In the genomic region with DNA sequence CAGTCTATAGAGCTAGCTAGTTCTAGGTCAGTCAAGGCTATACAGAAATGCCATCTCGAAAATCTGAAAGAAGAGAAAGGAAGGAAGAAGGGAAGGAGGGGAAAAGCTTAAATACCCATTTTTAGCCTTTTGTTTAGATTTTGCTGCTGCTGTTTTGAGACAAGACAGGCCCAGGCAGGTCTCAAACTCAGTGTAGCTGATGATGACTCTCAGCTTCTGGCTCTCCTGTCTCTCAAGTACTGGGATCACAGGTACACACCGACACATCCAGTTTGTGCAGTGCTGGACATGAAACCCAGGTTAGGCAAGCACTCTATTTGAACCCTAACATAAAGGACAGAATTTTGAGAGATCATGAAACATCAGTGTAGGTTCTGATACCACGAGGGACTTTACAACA, we compare ENCODE assay signal across 18 mouse cellular contexts. TPM values are rescaled to one million over a fixed set of nuclear protein-coding genes. Genes with fewer than 3 reads are reported as not detected.
DNase-seq lines count a peak whose midpoint lies in the region; ATAC-seq and TF ChIP-seq lines count a peak whose summit lies in the region.
"Had no signal": no experiment of that assay in that cellular context is flagged by ENCODE, and none has a peak within 500 bp of the region (broad histone marks: within the 10 kb centered on the region; RNA-seq: fewer than 3 reads in every experiment).

No protein-coding gene starts in this region.

- no peaks in the 10 kb centered on the region for H3K27me3 ChIP-seq in hindbrain, embryonic 15.5 days
- H3K27me3 ChIP-seq in hindbrain, embryonic 11.5 days (ENCODE audit: control insufficient read depth, insufficient read depth, low read length) = no peaks in the 10 kb centered on the region
- no peaks in the 10 kb centered on the region for H3K27me3 ChIP-seq in midbrain, embryonic 16.5 days (ENCODE audit: control insufficient read depth, insufficient read depth, low read depth, low read length)
- peaks cover 4% of the 10 kb centered on the region; the same call in 1 of the 2 replicates for H3K27me3 ChIP-seq in midbrain, embryonic 13.5 days
- no peaks in the 10 kb centered on the region for H3K27me3 ChIP-seq in stomach, embryonic 16.5 days (ENCODE audit: control insufficient read depth, insufficient read depth, low read length)
- H3K27me3 ChIP-seq: limb, embryonic 15.5 days had no signal

- no peak for ATAC-seq in hindbrain, embryonic 15.5 days (ENCODE audit: low FRiP score, low read depth)
- ATAC-seq in hindbrain, embryonic 11.5 days (ENCODE audit: low FRiP score) = no peak
- no peak for ATAC-seq in midbrain, embryonic 16.5 days
- ATAC-seq in midbrain, embryonic 13.5 days = no peak
- no peak for ATAC-seq in stomach, embryonic 16.5 days (ENCODE audit: insufficient read depth, low FRiP score)

- WGBS in hindbrain, embryonic 15.5 days = 89% methylated on average over 3 of the region's 3 CpGs
- 75% methylated on average over 3 of the region's 3 CpGs for WGBS in hindbrain, embryonic 11.5 days
- 74% methylated on average over 3 of the region's 3 CpGs for WGBS in midbrain, embryonic 16.5 days
- 83% methylated on average over 3 of the region's 3 CpGs for WGBS in midbrain, embryonic 13.5 days
- WGBS in stomach, embryonic 16.5 days = 55% methylated on average over 3 of the region's 3 CpGs

- H3K27ac ChIP-seq in gastrocnemius, adult 2 months = peak overlapping the region; percentile 94
- H3K27ac ChIP-seq in hindbrain, embryonic 15.5 days (replicated peaks) = no peak overlapping the region
- H3K27ac ChIP-seq in hindbrain, embryonic 11.5 days (ENCODE audit: low read depth, low read length) = no peak overlapping the region
- H3K27ac ChIP-seq in midbrain, embryonic 16.5 days (ENCODE audit: low read length) = no peak overlapping the region
- no peak overlapping the region for H3K27ac ChIP-seq in midbrain, embryonic 13.5 days
- H3K27ac ChIP-seq in stomach, embryonic 16.5 days (ENCODE audit: low read length) = no peak overlapping the region
- H3K27ac ChIP-seq: heart, embryonic 15.5 days; limb, embryonic 15.5 days; liver, embryonic 14.5 days had no signal

- DNase-seq in gastrocnemius, adult 2 months = no peak
- DNase-seq in gastrocnemius, postnatal 25 days = no peak
- DNase-seq in hindbrain, embryonic 11.5 days (ENCODE audit: low spot score) = no peak
- no peak for DNase-seq in lung, postnatal 36 days
- DNase-seq: kidney, adult 8-10 months; kidney, postnatal 10 days; layer of hippocampus, postnatal 36 days; lung, embryonic 14.5 days; thymus, adult 2 months; thymus, postnatal 4 days had no signal

- H3K4me1 ChIP-seq in hindbrain, embryonic 15.5 days (replicated peaks) = peaks cover 17% of the 10 kb centered on the region
- no peaks in the 10 kb centered on the region for H3K4me1 ChIP-seq in hindbrain, embryonic 11.5 days (replicated peaks; ENCODE audit: control insufficient read depth, insufficient read depth, low read length)
- H3K4me1 ChIP-seq in midbrain, embryonic 16.5 days (ENCODE audit: control insufficient read depth, insufficient read depth, low read length) = peaks cover 11% of the 10 kb centered on the region
- H3K4me1 ChIP-seq in midbrain, embryonic 13.5 days (replicated peaks) = peaks cover 12% of the 10 kb centered on the region
- H3K4me1 ChIP-seq in stomach, embryonic 16.5 days (ENCODE audit: control insufficient read depth, insufficient read depth, low read length) = 0 out of 2 replicates have a peak, but pooled peaks cover 8% of the 10 kb centered on the region

- no peaks in the 10 kb centered on the region for H3K36me3 ChIP-seq in hindbrain, embryonic 15.5 days
- no peaks in the 10 kb centered on the region for H3K36me3 ChIP-seq in hindbrain, embryonic 11.5 days (ENCODE audit: control insufficient read depth, insufficient read depth, low read length)
- no peaks in the 10 kb centered on the region for H3K36me3 ChIP-seq in midbrain, embryonic 16.5 days (ENCODE audit: control insufficient read depth, insufficient read depth, low read length)
- no peaks in the 10 kb centered on the region for H3K36me3 ChIP-seq in midbrain, embryonic 13.5 days
- H3K36me3 ChIP-seq in stomach, embryonic 16.5 days (ENCODE audit: control insufficient read depth, insufficient read depth, low read length) = no peaks in the 10 kb centered on the region
- H3K36me3 ChIP-seq: heart, embryonic 15.5 days; limb, embryonic 15.5 days had no signal

- no peaks in the 10 kb centered on the region for H3K9me3 ChIP-seq in hindbrain, embryonic 15.5 days
- no peaks in the 10 kb centered on the region for H3K9me3 ChIP-seq in hindbrain, embryonic 11.5 days (ENCODE audit: control insufficient read depth, low read length)
- H3K9me3 ChIP-seq in midbrain, embryonic 16.5 days (replicated peaks; ENCODE audit: control insufficient read depth, low read length, poor library complexity, severe bottlenecking) = no peaks in the 10 kb centered on the region
- no peaks in the 10 kb centered on the region for H3K9me3 ChIP-seq in midbrain, embryonic 13.5 days
- no peaks in the 10 kb centered on the region for H3K9me3 ChIP-seq in stomach, embryonic 16.5 days (replicated peaks; ENCODE audit: control insufficient read depth, low read length)
- H3K9me3 ChIP-seq: heart, embryonic 15.5 days; limb, embryonic 15.5 days; megakaryocyte, embryonic 14.5 days had no signal

- H3K9ac ChIP-seq in hindbrain, embryonic 15.5 days = 0 out of 2 replicates have a peak overlapping the region, but pooled peaks have one; percentile 0
- no peak overlapping the region for H3K9ac ChIP-seq in hindbrain, embryonic 11.5 days (ENCODE audit: low read depth, low read length)
- 0 out of 2 replicates have a peak overlapping the region, but pooled peaks have one; percentile 10 for H3K9ac ChIP-seq in midbrain, embryonic 16.5 days (ENCODE audit: low read depth, low read length)
- no peak overlapping the region for H3K9ac ChIP-seq in midbrain, embryonic 13.5 days (replicated peaks)
- H3K9ac ChIP-seq in stomach, embryonic 16.5 days (ENCODE audit: low read length) = no peak overlapping the region
- H3K9ac ChIP-seq: limb, embryonic 15.5 days; liver, embryonic 14.5 days had no signal

- peak overlapping the region; percentile 95 for H3K4me3 ChIP-seq in gastrocnemius, adult 2 months
- H3K4me3 ChIP-seq in hindbrain, embryonic 15.5 days = no peak overlapping the region
- no peak overlapping the region for H3K4me3 ChIP-seq in hindbrain, embryonic 11.5 days (ENCODE audit: low read depth, low read length)
- no peak overlapping the region for H3K4me3 ChIP-seq in midbrain, embryonic 16.5 days (ENCODE audit: low read depth, low read length)
- no peak overlapping the region for H3K4me3 ChIP-seq in midbrain, embryonic 13.5 days (replicated peaks)
- H3K4me3 ChIP-seq in stomach, embryonic 16.5 days (replicated peaks; ENCODE audit: low read length) = no peak overlapping the region

- H3K4me2 ChIP-seq in hindbrain, embryonic 15.5 days = no peak overlapping the region; the same call in 1 of the 2 replicates
- no peak overlapping the region for H3K4me2 ChIP-seq in hindbrain, embryonic 11.5 days (replicated peaks; ENCODE audit: low read depth, low read length)
- H3K4me2 ChIP-seq in midbrain, embryonic 16.5 days (ENCODE audit: low read length) = no peak overlapping the region
- H3K4me2 ChIP-seq in midbrain, embryonic 13.5 days (replicated peaks) = no peak overlapping the region
- H3K4me2 ChIP-seq in stomach, embryonic 16.5 days (ENCODE audit: low read depth, low read length) = peak overlapping the region; percentile 5; the same call in 1 of the 2 replicates

- TF ChIP-seq CTCF in gastrocnemius, adult 2 months (IDR thresholded peaks at IDR 0.05) = no peak

- intact Hi-C loops in gastrocnemius, adult 2 months (cut with DNase I) = no loop called here

RNA-seq across cellular contexts. Expression of gene Klhl8, which starts 1.6 kb away (rescaled TPM):
- total RNA-seq in gastrocnemius, adult 2 months (2021) = 10 to 100 TPM; 26.1 to 28.6 TPM
- total RNA-seq in gastrocnemius, postnatal 25 days (2021) = 10 to 100 TPM; 21.5 to 25.5 TPM
- 38.0 and 41.3 TPM in 2 replicates for polyA plus RNA-seq in hindbrain, embryonic 15.5 days (2015; fragmentation: Nextera tagmentation; extraction: Ambion mirVana)
- 15.6 and 17.2 TPM in 2 replicates for polyA plus RNA-seq in hindbrain, embryonic 11.5 days (2014; fragmentation: Nextera tagmentation; extraction: Ambion mirVana)
- 49.6 and 49.7 TPM in 2 replicates for polyA plus RNA-seq in midbrain, embryonic 16.5 days (2015; fragmentation: Nextera tagmentation; extraction: Ambion mirVana)
- 28.1 and 30.7 TPM in 2 replicates for polyA plus RNA-seq in midbrain, embryonic 13.5 days (2015; fragmentation: Nextera tagmentation; extraction: Ambion mirVana)
- 14.1 and 14.6 TPM in 2 replicates for polyA plus RNA-seq in stomach, embryonic 16.5 days (2015; fragmentation: Nextera tagmentation; extraction: Ambion mirVana)

Comparison
In these comparisons a context has a peak if more than half of its experiments do, and no peak if none do; other contexts are left out.
1. H3K9ac ChIP-seq: peak in hindbrain, embryonic 15.5 days (single experiment) and midbrain, embryonic 16.5 days (single experiment); none in hindbrain, embryonic 11.5 days (single experiment), midbrain, embryonic 13.5 days (single experiment) and stomach, embryonic 16.5 days (single experiment).